Mouse (Mus musculus): ENCODE measurements at regions not wholly inside any gene's neighbourhood (a gene's known extent, or its start where the extent isn't known, plus 50 kb on each side); places are given as distances from the start of the nearest gene placed in this dataset.
A peak's percentile ranks its signal among the peaks of the same experiment; 100 is the strongest.

- Histone ChIP-seq H3K4me2 (ENCODE audit: low read length) (no peak overlapping the region), H3K4me3 (ENCODE audit: low read depth, low read length) (no peak overlapping the region), H3K27ac (ENCODE audit: low read depth) (no peak overlapping the region), H3K4me1 (replicated peaks; ENCODE audit: control insufficient read depth, insufficient read depth, low read length) (peaks cover 8% of the 10 kb centered on the region), H3K9me3 (ENCODE audit: control insufficient read depth, low read length) (no peaks in the 10 kb centered on the region), H3K9ac (ENCODE audit: low read length) (no peak overlapping the region), H3K36me3 (ENCODE audit: control insufficient read depth, insufficient read depth, low read length) (no peaks in the 10 kb centered on the region), H3K27me3 (replicated peaks; ENCODE audit: control insufficient read depth, insufficient read depth, low read length) (no peaks in the 10 kb centered on the region)
- DNase-seq (ENCODE audit: low spot score) = no peak
- no peak; the same call in 1 of the 2 replicates for ATAC-seq (replicated peaks; ENCODE audit: low FRiP score, low TSS enrichment, low read depth)
- 65% methylated on average over 5 of the region's 5 CpGs for WGBS
Observed at GRCm38 (mm10) chr2:148184801-148185212, 138.0 kb upstream of the Foxa2 start.

- H3K27ac ChIP-seq (ENCODE audit: low read depth) = no peak overlapping the region
- no peaks in the 10 kb centered on the region for H3K36me3 ChIP-seq (ENCODE audit: control insufficient read depth, insufficient read depth, low read length)
- ATAC-seq (replicated peaks; ENCODE audit: low FRiP score, low TSS enrichment, low read depth) (no peak), DNase-seq (ENCODE audit: low spot score) (no peak)
- no peak overlapping the region for H3K4me3 ChIP-seq (ENCODE audit: low read depth, low read length)
- no peaks in the 10 kb centered on the region for H3K9me3 ChIP-seq (ENCODE audit: control insufficient read depth, low read length)
- no peak overlapping the region for H3K4me2 ChIP-seq (ENCODE audit: low read length)
- no peaks in the 10 kb centered on the region for H3K27me3 ChIP-seq (replicated peaks; ENCODE audit: control insufficient read depth, insufficient read depth, low read length)
- peaks cover 9% of the 10 kb centered on the region for H3K4me1 ChIP-seq (replicated peaks; ENCODE audit: control insufficient read depth, insufficient read depth, low read length)
- 80% methylated on average over 7 of the region's 7 CpGs for WGBS
- no peak overlapping the region for H3K9ac ChIP-seq (ENCODE audit: low read length)
Observed at GRCm38 (mm10) chr2:148186363-148186991, 139.7 kb upstream of the Foxa2 start.

- DNase-seq (ENCODE audit: low spot score) = no peak
- 38% methylated on average over 2 of the region's 2 CpGs for WGBS
- no peaks in the 10 kb centered on the region for H3K9me3 ChIP-seq (ENCODE audit: control insufficient read depth, low read length)
Observed at GRCm38 (mm10) chr2:148188865-148189264, 142.1 kb upstream of the Foxa2 start.

DNA sequence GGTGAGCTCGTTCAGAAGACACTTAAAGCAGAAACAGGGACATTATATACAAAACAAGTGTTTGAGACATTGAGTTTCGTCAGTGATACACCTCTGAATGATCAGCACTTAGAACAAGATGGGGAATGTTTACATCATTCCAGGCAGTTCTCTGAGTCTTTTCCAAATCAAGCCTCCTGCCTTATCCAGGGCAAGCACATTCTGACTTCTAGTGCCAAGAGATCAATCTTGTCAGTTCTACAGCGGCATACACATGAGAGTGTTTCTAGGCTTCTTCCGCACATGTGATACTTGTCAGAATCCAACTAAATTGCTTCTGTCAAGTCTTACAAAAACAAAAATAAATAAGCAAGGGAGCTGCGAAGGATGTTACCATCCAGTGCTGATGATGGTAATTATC lies 142.5 kb upstream of the Foxa2 start:
- no peak overlapping the region for H3K9ac ChIP-seq (ENCODE audit: low read length)
- no peaks in the 10 kb centered on the region for H3K36me3 ChIP-seq (ENCODE audit: control insufficient read depth, insufficient read depth, low read length)
- no peaks in the 10 kb centered on the region for H3K9me3 ChIP-seq (ENCODE audit: control insufficient read depth, low read length)
- no peaks in the 10 kb centered on the region for H3K27me3 ChIP-seq (replicated peaks; ENCODE audit: control insufficient read depth, insufficient read depth, low read length)
- H3K4me3 ChIP-seq (ENCODE audit: low read depth, low read length) = no peak overlapping the region
- no peak for ATAC-seq (replicated peaks; ENCODE audit: low FRiP score, low TSS enrichment, low read depth)
- no peak overlapping the region for H3K4me2 ChIP-seq (ENCODE audit: low read length)
- no peak overlapping the region for H3K27ac ChIP-seq (ENCODE audit: low read depth)
- WGBS = 32% methylated on average over 5 of the region's 5 CpGs
- DNase-seq (ENCODE audit: low spot score) = no peak
- H3K4me1 ChIP-seq (replicated peaks; ENCODE audit: control insufficient read depth, insufficient read depth, low read length) = peaks cover 9% of the 10 kb centered on the region

More at GRCm38 (mm10) chr2:148188865-148189264, 142.1 kb upstream of the Foxa2 start:
- H3K4me3 ChIP-seq (ENCODE audit: low read depth, low read length) = no peak overlapping the region
- no peaks in the 10 kb centered on the region for H3K27me3 ChIP-seq (replicated peaks; ENCODE audit: control insufficient read depth, insufficient read depth, low read length)
- H3K4me2 ChIP-seq (ENCODE audit: low read length) = no peak overlapping the region
- peaks cover 9% of the 10 kb centered on the region for H3K4me1 ChIP-seq (replicated peaks; ENCODE audit: control insufficient read depth, insufficient read depth, low read length)
- ATAC-seq (replicated peaks; ENCODE audit: low FRiP score, low TSS enrichment, low read depth) = peak; percentile 48; the same call in 1 of the 2 replicates
- H3K27ac ChIP-seq (ENCODE audit: low read depth) = no peak overlapping the region
- H3K36me3 ChIP-seq (ENCODE audit: control insufficient read depth, insufficient read depth, low read length) = no peaks in the 10 kb centered on the region
- no peak overlapping the region for H3K9ac ChIP-seq (ENCODE audit: low read length)

- Histone ChIP-seq H3K36me3 (ENCODE audit: control insufficient read depth, insufficient read depth, low read length) (no peaks in the 10 kb centered on the region), H3K9ac (ENCODE audit: low read length) (no peak overlapping the region), H3K4me3 (ENCODE audit: low read depth, low read length) (no peak overlapping the region), H3K4me1 (replicated peaks; ENCODE audit: control insufficient read depth, insufficient read depth, low read length) (peaks cover 9% of the 10 kb centered on the region), H3K4me2 (ENCODE audit: low read length) (no peak overlapping the region), H3K27ac (ENCODE audit: low read depth) (no peak overlapping the region), H3K9me3 (ENCODE audit: control insufficient read depth, low read length) (no peaks in the 10 kb centered on the region), H3K27me3 (replicated peaks; ENCODE audit: control insufficient read depth, insufficient read depth, low read length) (no peaks in the 10 kb centered on the region)
- 54% methylated on average over 4 of the region's 4 CpGs for WGBS
- no peak for ATAC-seq (replicated peaks; ENCODE audit: low FRiP score, low TSS enrichment, low read depth)
- DNase-seq (ENCODE audit: low spot score) = no peak
Observed at GRCm38 (mm10) chr2:148192946-148193345, 146.2 kb upstream of the Foxa2 start.

DNA sequence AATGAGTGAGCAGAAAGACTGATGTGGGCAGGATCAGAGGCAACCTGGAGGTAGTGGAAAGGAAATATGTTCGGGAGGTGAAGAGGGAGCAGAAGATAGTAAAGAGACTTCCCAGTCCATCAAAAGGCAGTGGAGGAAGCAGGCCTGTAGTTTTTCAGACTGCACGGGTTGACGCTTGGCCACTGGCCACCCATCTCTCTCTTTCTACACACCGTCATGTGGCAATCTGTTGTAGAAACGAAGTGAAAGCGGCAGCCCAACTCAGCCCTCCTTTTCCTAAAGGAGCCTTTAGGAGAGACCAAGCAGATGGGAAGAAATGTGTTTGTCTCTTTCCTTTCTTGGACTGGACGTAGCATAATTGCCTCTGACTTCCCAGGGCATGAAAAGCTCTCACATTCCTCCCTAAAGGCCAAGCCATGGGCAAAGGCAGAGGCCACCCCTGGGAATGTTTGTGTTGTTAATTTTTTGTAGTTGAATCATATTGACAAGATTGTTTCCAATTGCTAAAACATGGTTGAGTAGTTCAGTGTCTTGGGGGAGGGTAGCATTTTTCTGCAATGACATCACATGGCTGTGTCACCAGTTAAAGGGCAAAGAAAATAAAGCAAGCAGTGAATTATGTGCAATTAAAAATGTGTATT lies 150.7 kb upstream of the Foxa2 start:
- H3K27me3 ChIP-seq (replicated peaks; ENCODE audit: control insufficient read depth, insufficient read depth, low read length) = no peaks in the 10 kb centered on the region
- H3K4me3 ChIP-seq (ENCODE audit: low read depth, low read length) = no peak overlapping the region
- ATAC-seq (replicated peaks; ENCODE audit: low FRiP score, low TSS enrichment, low read depth) = no peak
- 64% methylated on average over 7 of the region's 7 CpGs for WGBS
- DNase-seq (ENCODE audit: low spot score) = no peak
- H3K27ac ChIP-seq (ENCODE audit: low read depth) = no peak overlapping the region
- H3K9ac ChIP-seq (ENCODE audit: low read length) = no peak overlapping the region
- no peak overlapping the region for H3K4me2 ChIP-seq (ENCODE audit: low read length)
- no peaks in the 10 kb centered on the region for H3K9me3 ChIP-seq (ENCODE audit: control insufficient read depth, low read length)
- no peaks in the 10 kb centered on the region for H3K36me3 ChIP-seq (ENCODE audit: control insufficient read depth, insufficient read depth, low read length)
- H3K4me1 ChIP-seq (replicated peaks; ENCODE audit: control insufficient read depth, insufficient read depth, low read length) = no peaks in the 10 kb centered on the region

- ATAC-seq (replicated peaks; ENCODE audit: low FRiP score, low TSS enrichment, low read depth) = no peak
- H3K4me1 ChIP-seq (replicated peaks; ENCODE audit: control insufficient read depth, insufficient read depth, low read length) = no peaks in the 10 kb centered on the region
- H3K27ac ChIP-seq (ENCODE audit: low read depth) = no peak overlapping the region
- H3K4me2 ChIP-seq (ENCODE audit: low read length) = no peak overlapping the region
- H3K4me3 ChIP-seq (ENCODE audit: low read depth, low read length) = no peak overlapping the region
- WGBS = 41% methylated on average over 1 of the region's 1 CpGs
- H3K9me3 ChIP-seq (ENCODE audit: control insufficient read depth, low read length) = no peaks in the 10 kb centered on the region
- no peaks in the 10 kb centered on the region for H3K36me3 ChIP-seq (ENCODE audit: control insufficient read depth, insufficient read depth, low read length)
- H3K9ac ChIP-seq (ENCODE audit: low read length) = no peak overlapping the region
- no peaks in the 10 kb centered on the region for H3K27me3 ChIP-seq (replicated peaks; ENCODE audit: control insufficient read depth, insufficient read depth, low read length)
- DNase-seq (ENCODE audit: low spot score) = no peak
Observed at GRCm38 (mm10) chr2:148206633-148207032, 159.9 kb upstream of the Foxa2 start.

- Histone ChIP-seq H3K4me2 (ENCODE audit: low read length) (no peak overlapping the region), H3K4me3 (ENCODE audit: low read depth, low read length) (no peak overlapping the region), H3K9me3 (ENCODE audit: control insufficient read depth, low read length) (no peaks in the 10 kb centered on the region), H3K9ac (ENCODE audit: low read length) (no peak overlapping the region), H3K36me3 (ENCODE audit: control insufficient read depth, insufficient read depth, low read length) (no peaks in the 10 kb centered on the region), H3K4me1 (replicated peaks; ENCODE audit: control insufficient read depth, insufficient read depth, low read length) (no peaks in the 10 kb centered on the region), H3K27ac (ENCODE audit: low read depth) (no peak overlapping the region), H3K27me3 (replicated peaks; ENCODE audit: control insufficient read depth, insufficient read depth, low read length) (no peaks in the 10 kb centered on the region)
- no peak for DNase-seq (ENCODE audit: low spot score)
- WGBS = 74% methylated on average over 2 of the region's 2 CpGs
- no peak for ATAC-seq (replicated peaks; ENCODE audit: low FRiP score, low TSS enrichment, low read depth)
Observed at GRCm38 (mm10) chr2:148210813-148211212, 164.0 kb upstream of the Foxa2 start.

GRCm38 (mm10) chr2:148217136-148217535 lies 170.4 kb upstream of the Foxa2 start:
- Histone ChIP-seq H3K27me3 (replicated peaks; ENCODE audit: control insufficient read depth, insufficient read depth, low read length) (no peaks in the 10 kb centered on the region), H3K9ac (ENCODE audit: low read length) (no peak overlapping the region), H3K4me1 (replicated peaks; ENCODE audit: control insufficient read depth, insufficient read depth, low read length) (no peaks in the 10 kb centered on the region), H3K36me3 (ENCODE audit: control insufficient read depth, insufficient read depth, low read length) (no peaks in the 10 kb centered on the region), H3K27ac (ENCODE audit: low read depth) (no peak overlapping the region), H3K4me2 (ENCODE audit: low read length) (no peak overlapping the region), H3K4me3 (ENCODE audit: low read depth, low read length) (no peak overlapping the region), H3K9me3 (ENCODE audit: control insufficient read depth, low read length) (no peaks in the 10 kb centered on the region)
- peak; percentile 52 for DNase-seq (ENCODE audit: low spot score)
- no peak for ATAC-seq (replicated peaks; ENCODE audit: low FRiP score, low TSS enrichment, low read depth)
- WGBS = 85% methylated on average over 4 of the region's 4 CpGs
